Mouse (Mus musculus): Measurements from ENCODE around the gene Cd177. TPM values are rescaled to one million over a fixed set of nuclear protein-coding genes. Genes with fewer than 3 reads are reported as not detected.
"Not testable (repeated sequence)": the region's sequence is repeated elsewhere in the genome, so short reads cannot be mapped to it uniquely, and the experiment has no call there.

Cd177 gene
- 0.46 and 0.62 TPM in 2 replicates for polyA plus RNA-seq (2015; fragmentation: Nextera tagmentation; extraction: Ambion mirVana)

DNA sequence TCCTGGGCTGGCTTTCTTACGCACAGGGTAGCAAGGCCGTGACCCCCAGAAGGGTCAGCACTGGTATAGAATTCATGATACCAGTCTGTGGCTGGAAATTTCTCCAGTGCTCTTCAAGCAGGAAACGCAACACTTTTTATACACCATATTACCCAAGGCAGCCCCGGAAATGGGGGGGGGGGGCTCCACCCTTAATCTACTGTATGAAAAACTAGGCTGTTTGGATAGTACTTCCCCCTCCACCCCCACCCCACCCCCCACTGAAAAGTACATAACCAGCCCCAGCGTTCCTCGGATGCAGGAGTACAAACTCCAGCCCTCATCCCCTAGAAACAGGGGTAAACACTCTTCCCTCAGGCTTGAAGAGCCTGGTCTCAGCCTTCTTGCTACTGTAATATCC, at the start of gene Cd177:
TSS of gene Cd177 (minus strand) at position 101 of the 400 bp plus-strand sequence.
- Histone ChIP-seq H3K4me3 (ENCODE audit: low read depth, low read length) (no peak within 1 kb of the TSS), H3K27ac (ENCODE audit: low read length) (no peak within 1 kb of the TSS), H3K4me1 (ENCODE audit: control insufficient read depth, insufficient read depth, low read length) (no peaks in the 10 kb centered on the region), H3K36me3 (ENCODE audit: control insufficient read depth, insufficient read depth, low read length) (no peaks in the 10 kb centered on the region), H3K9ac (ENCODE audit: low read depth, low read length) (no peak within 1 kb of the TSS), H3K4me2 (ENCODE audit: low read length) (no peak within 1 kb of the TSS), H3K9me3 (replicated peaks; ENCODE audit: control insufficient read depth, low read length, poor library complexity, severe bottlenecking) (no peaks in the 10 kb centered on the region), H3K27me3 (ENCODE audit: control insufficient read depth, insufficient read depth, low read depth, low read length) (no peaks in the 10 kb centered on the region)
- ATAC-seq, result no peak
- 84% methylated on average over 6 of the region's 6 CpGs for WGBS

DNA sequence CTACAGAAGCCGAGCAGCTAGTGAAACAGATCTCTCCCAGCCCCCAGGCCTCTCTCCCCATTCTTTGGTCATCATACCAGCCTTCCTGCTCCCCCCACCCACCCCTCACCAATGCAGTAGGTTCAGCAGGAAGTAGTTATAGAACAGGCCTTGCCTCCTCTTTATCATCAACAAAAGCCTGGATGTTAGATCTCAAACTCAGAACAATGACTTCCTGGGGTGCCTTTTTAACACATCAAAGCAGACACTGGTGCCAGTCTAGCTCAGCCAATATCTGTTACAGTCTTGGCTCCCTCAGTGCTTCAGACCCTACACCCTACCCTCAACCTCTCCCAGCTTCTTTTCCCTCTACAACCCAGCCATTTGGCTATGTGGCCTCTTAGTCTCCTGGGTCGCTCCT, 48.9 kb upstream of the Cd177 start:
- H3K9ac ChIP-seq (ENCODE audit: low read depth, low read length), result no peak overlapping the region
- no peaks in the 10 kb centered on the region for H3K4me1 ChIP-seq (ENCODE audit: control insufficient read depth, insufficient read depth, low read length)
- no peak overlapping the region for H3K27ac ChIP-seq (ENCODE audit: low read length)
- H3K27me3 ChIP-seq (ENCODE audit: control insufficient read depth, insufficient read depth, low read depth, low read length), result no peaks in the 10 kb centered on the region
- no peak overlapping the region for H3K4me2 ChIP-seq (ENCODE audit: low read length)
- no peaks in the 10 kb centered on the region for H3K36me3 ChIP-seq (ENCODE audit: control insufficient read depth, insufficient read depth, low read length)
- H3K4me3 ChIP-seq (ENCODE audit: low read depth, low read length), result no peak overlapping the region
- WGBS, result 38% methylated on average over 2 of the region's 2 CpGs
- no peaks in the 10 kb centered on the region for H3K9me3 ChIP-seq (replicated peaks; ENCODE audit: control insufficient read depth, low read length, poor library complexity, severe bottlenecking)
- no peak for ATAC-seq

DNA sequence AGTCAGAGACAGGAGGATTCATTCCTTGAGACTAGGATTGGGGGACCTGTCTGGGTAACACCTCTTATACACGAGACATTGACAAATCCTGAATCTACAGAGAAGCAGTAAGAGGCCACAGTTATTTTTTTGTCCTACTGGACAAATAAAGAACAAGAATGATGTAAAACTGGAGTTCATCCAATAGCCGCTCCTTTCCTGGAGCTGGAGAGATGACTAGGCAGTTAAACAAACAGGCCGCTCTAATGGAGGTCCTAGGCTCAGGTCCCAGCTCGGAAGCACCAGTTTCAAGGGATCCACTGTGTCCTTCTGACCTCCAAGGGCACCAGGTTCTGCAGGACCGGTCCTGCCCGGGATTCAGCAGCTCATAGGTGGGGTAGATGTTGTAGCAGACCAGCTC, 44.7 kb upstream of the Cd177 start:
- no peaks in the 10 kb centered on the region for H3K27me3 ChIP-seq (ENCODE audit: control insufficient read depth, insufficient read depth, low read depth, low read length)
- ATAC-seq, result no peak
- no peaks in the 10 kb centered on the region for H3K4me1 ChIP-seq (ENCODE audit: control insufficient read depth, insufficient read depth, low read length)
- no peaks in the 10 kb centered on the region for H3K9me3 ChIP-seq (replicated peaks; ENCODE audit: control insufficient read depth, low read length, poor library complexity, severe bottlenecking)
- WGBS, result 64% methylated on average over 6 of the region's 6 CpGs
- no peak overlapping the region for H3K4me3 ChIP-seq (ENCODE audit: low read depth, low read length)
- H3K4me2 ChIP-seq (ENCODE audit: low read length), result no peak overlapping the region
- H3K9ac ChIP-seq (ENCODE audit: low read depth, low read length), result no peak overlapping the region
- H3K27ac ChIP-seq (ENCODE audit: low read length), result no peak overlapping the region
- H3K36me3 ChIP-seq (ENCODE audit: control insufficient read depth, insufficient read depth, low read length), result no peaks in the 10 kb centered on the region

DNA sequence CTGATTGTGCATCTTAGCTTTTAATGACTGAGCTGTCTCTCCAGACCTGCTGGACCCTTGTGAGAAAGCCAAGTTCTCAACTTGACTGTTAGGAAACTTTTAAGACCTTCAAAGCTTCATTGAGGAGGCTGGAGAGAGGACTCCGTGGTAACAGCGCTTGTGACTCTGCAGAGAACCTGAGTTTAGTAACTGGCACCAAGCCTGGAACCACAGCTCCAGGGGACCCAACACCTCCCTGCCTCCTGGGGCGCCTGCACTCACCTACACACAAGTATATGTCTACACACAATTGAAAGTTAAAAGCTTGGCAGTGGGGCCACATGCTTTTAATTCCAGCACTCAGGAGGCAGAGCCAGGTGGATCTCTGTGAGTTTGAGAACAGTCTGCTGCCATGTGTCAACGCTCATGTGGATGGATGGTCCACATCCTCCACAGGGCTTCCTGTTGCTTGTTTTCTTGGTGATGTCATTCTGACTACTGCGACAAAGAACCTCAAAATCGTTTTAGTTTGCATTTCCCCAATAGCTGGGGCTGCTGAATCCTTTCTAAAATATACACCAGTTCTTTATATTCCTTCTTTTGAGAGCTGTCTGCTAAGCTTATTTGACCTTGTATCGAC, 42.1 kb upstream of the Cd177 start:
- WGBS, result 80% methylated on average over 7 of the region's 7 CpGs
- Histone ChIP-seq H3K27ac (ENCODE audit: low read length) (no peak overlapping the region), H3K36me3 (ENCODE audit: control insufficient read depth, insufficient read depth, low read length) (no peaks in the 10 kb centered on the region), H3K4me1 (ENCODE audit: control insufficient read depth, insufficient read depth, low read length) (no peaks in the 10 kb centered on the region), H3K9me3 (replicated peaks; ENCODE audit: control insufficient read depth, low read length, poor library complexity, severe bottlenecking) (no peaks in the 10 kb centered on the region), H3K27me3 (ENCODE audit: control insufficient read depth, insufficient read depth, low read depth, low read length) (no peaks in the 10 kb centered on the region), H3K4me3 (ENCODE audit: low read depth, low read length) (no peak overlapping the region), H3K9ac (ENCODE audit: low read depth, low read length) (no peak overlapping the region), H3K4me2 (ENCODE audit: low read length) (no peak overlapping the region)
- ATAC-seq, result no peak

DNA sequence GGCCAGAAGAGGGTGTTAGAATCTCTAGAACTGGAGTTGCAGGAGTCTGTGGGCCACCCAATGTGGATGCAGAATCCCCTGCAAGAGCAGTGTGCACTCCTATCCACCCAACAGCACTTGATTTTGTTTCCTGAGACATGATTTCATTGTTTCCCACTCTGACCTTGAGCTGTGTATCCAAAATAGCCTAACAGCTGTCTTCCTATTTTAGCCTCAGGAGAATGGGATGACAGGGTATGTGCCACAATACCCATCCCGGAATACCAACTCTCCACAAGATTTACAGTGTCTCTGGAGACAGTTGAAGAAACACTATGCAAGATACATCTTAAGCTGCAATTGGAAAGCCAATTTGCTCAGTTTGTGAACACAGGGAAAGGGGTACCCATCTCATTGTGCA, 37.8 kb upstream of the Cd177 start:
- Histone ChIP-seq H3K27me3 (ENCODE audit: control insufficient read depth, insufficient read depth, low read depth, low read length) (no peaks in the 10 kb centered on the region), H3K4me2 (ENCODE audit: low read length) (no peak overlapping the region), H3K27ac (ENCODE audit: low read length) (no peak overlapping the region), H3K9me3 (replicated peaks; ENCODE audit: control insufficient read depth, low read length, poor library complexity, severe bottlenecking) (peaks cover 9% of the 10 kb centered on the region), H3K4me3 (ENCODE audit: low read depth, low read length) (no peak overlapping the region), H3K9ac (ENCODE audit: low read depth, low read length) (no peak overlapping the region), H3K4me1 (ENCODE audit: control insufficient read depth, insufficient read depth, low read length) (no peaks in the 10 kb centered on the region), H3K36me3 (ENCODE audit: control insufficient read depth, insufficient read depth, low read length) (no peaks in the 10 kb centered on the region)
- ATAC-seq, result no peak
- WGBS, result 94% methylated on average over 1 of the region's 1 CpGs

DNA sequence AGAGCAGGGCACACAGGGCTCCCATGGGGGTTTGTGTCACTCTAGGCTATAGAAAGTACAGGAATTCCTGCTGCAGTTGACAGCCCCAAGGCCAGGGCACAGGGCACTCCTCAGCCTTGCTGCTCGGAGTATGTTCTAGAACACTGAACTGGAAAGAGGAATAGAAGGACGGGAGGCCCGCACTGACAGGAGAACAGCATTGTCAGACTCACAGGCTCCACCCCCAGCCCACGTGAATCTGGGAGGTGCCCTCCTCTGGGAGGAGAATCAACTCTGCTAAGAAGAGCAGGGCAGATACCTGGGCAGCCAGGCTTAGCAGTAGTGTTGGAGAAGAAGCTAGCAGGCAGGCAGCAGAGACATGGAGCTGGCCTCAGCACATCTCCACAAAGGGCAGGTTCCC, 16.8 kb upstream of the Cd177 start, which contains the start of gene Ceacam10:
TSS of gene Ceacam10 (plus strand) at position 289 of the 400 bp plus-strand sequence.
- H3K36me3 ChIP-seq (ENCODE audit: control insufficient read depth, insufficient read depth, low read length); ATAC-seq; H3K27ac ChIP-seq (ENCODE audit: low read length); H3K27me3 ChIP-seq (ENCODE audit: control insufficient read depth, insufficient read depth, low read depth, low read length); H3K9me3 ChIP-seq (replicated peaks; ENCODE audit: control insufficient read depth, low read length, poor library complexity, severe bottlenecking); H3K4me1 ChIP-seq (ENCODE audit: control insufficient read depth, insufficient read depth, low read length); H3K9ac ChIP-seq (ENCODE audit: low read depth, low read length); H3K4me2 ChIP-seq (ENCODE audit: low read length); H3K4me3 ChIP-seq (ENCODE audit: low read depth, low read length): not testable (repeated sequence)
- WGBS, result 39% methylated on average over 4 of the region's 4 CpGs

DNA sequence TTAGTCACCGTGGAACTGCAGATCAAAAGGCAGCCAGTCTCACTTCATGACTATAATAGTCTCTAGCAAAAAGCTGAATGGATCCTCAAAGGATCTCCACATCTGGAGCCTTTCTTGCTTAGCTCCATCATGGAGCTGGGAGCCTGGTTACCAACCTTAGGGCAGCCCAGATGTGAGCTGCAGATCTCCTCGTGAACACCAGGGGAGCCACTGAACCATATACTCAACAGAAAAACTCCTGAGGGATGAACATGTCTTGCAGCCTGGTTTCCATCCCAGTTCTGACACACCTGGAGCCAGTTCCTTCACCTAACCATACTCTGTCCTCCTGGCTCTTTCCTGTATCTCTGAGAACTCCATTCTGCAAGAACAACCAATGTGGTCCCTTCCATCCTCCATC, 16.0 kb upstream of the Cd177 start:
- Histone ChIP-seq H3K36me3 (ENCODE audit: control insufficient read depth, insufficient read depth, low read length) (no peaks in the 10 kb centered on the region), H3K27me3 (ENCODE audit: control insufficient read depth, insufficient read depth, low read depth, low read length) (no peaks in the 10 kb centered on the region), H3K27ac (ENCODE audit: low read length) (no peak overlapping the region), H3K9me3 (replicated peaks; ENCODE audit: control insufficient read depth, low read length, poor library complexity, severe bottlenecking) (no peaks in the 10 kb centered on the region), H3K4me1 (ENCODE audit: control insufficient read depth, insufficient read depth, low read length) (no peaks in the 10 kb centered on the region), H3K4me3 (ENCODE audit: low read depth, low read length) (no peak overlapping the region), H3K9ac (ENCODE audit: low read depth, low read length) (no peak overlapping the region), H3K4me2 (ENCODE audit: low read length) (no peak overlapping the region)
- no peak for ATAC-seq
- 67% methylated on average over 2 of the region's 2 CpGs for WGBS

DNA sequence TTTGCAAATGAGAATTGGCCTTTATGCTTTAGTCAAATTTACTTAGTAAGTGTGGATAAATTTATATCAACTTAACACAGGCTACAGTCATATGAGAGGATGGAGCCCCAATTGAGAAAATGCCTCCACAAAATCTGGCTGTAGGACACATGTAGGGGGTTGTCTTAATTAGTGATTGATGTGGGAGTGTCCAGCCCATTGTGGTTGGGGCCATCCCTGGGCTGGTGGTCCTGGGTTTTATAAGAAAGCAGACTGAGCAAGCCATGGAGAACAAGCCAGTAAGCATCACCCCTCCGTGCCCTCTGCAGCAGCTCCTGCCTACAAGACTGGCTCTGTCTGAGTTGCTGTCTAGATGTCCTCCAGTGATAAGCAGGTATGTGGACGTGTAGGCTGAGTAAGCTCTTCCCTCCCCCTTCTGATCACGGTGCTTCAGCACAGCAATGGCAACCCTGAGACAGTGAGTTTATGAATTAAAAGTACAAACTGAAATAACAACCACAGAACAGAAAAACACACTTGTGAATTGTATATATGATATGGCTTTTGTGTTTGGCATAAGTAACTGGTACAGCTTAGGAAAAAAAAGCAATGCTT, 13.9 kb upstream of the Cd177 start:
- no peak for ATAC-seq
- no peak overlapping the region for H3K9ac ChIP-seq (ENCODE audit: low read depth, low read length)
- no peaks in the 10 kb centered on the region for H3K27me3 ChIP-seq (ENCODE audit: control insufficient read depth, insufficient read depth, low read depth, low read length)
- no peak overlapping the region for H3K4me3 ChIP-seq (ENCODE audit: low read depth, low read length)
- no peak overlapping the region for H3K27ac ChIP-seq (ENCODE audit: low read length)
- no peak overlapping the region for H3K4me2 ChIP-seq (ENCODE audit: low read length)
- no peaks in the 10 kb centered on the region for H3K9me3 ChIP-seq (replicated peaks; ENCODE audit: control insufficient read depth, low read length, poor library complexity, severe bottlenecking)
- no peaks in the 10 kb centered on the region for H3K4me1 ChIP-seq (ENCODE audit: control insufficient read depth, insufficient read depth, low read length)
- H3K36me3 ChIP-seq (ENCODE audit: control insufficient read depth, insufficient read depth, low read length), result no peaks in the 10 kb centered on the region
- WGBS, result 54% methylated on average over 3 of the region's 3 CpGs

DNA sequence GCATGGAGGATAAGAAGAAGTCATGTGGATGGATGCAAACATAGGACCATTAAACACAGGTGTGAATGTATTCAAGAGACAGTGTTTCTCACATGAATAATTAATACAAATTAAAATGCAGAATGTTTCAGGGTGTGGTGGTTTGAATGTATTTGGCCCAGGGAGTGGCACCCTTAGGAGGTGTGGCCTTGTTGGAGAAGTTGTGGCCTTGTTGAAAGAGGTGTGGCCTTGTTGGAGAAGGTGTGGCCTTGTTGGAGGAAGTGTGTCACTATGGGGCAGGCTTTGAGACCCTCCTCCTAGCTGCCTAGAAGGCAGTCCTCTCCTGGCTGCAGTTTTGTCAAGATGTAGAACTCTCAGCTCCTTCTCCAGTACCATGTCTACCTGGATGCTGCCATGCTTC, 11.2 kb upstream of the Cd177 start:
- no peak overlapping the region for H3K9ac ChIP-seq (ENCODE audit: low read depth, low read length)
- no peaks in the 10 kb centered on the region for H3K36me3 ChIP-seq (ENCODE audit: control insufficient read depth, insufficient read depth, low read length)
- no peak for ATAC-seq
- no peak overlapping the region for H3K4me2 ChIP-seq (ENCODE audit: low read length)
- H3K27ac ChIP-seq (ENCODE audit: low read length), result no peak overlapping the region
- no peaks in the 10 kb centered on the region for H3K4me1 ChIP-seq (ENCODE audit: control insufficient read depth, insufficient read depth, low read length)
- no peak overlapping the region for H3K4me3 ChIP-seq (ENCODE audit: low read depth, low read length)
- H3K27me3 ChIP-seq (ENCODE audit: control insufficient read depth, insufficient read depth, low read depth, low read length), result no peaks in the 10 kb centered on the region
- no peaks in the 10 kb centered on the region for H3K9me3 ChIP-seq (replicated peaks; ENCODE audit: control insufficient read depth, low read length, poor library complexity, severe bottlenecking)
